Mouse (Mus musculus): ENCODE measurements around the gene Cdt1. TPM values are rescaled to one million over a fixed set of nuclear protein-coding genes. Genes with fewer than 3 reads are reported as not detected.
"Not testable (repeated sequence)": the region's sequence is repeated elsewhere in the genome, so short reads cannot be mapped to it uniquely, and the experiment has no call there.

The Cdt1 gene
- polyA plus RNA-seq, 1 experiment from 2014 or later: 34.8 TPM

- under 1% methylated on average over 34 of the region's 34 CpGs for WGBS
- Histone ChIP-seq H3K4me3 (ENCODE audit: low read depth, low read length) (peak overlapping the region; percentile 91), H3K4me1 (ENCODE audit: control insufficient read depth, insufficient read depth, low read length) (peaks cover 19% of the 10 kb centered on the region), H3K9ac (replicated peaks; ENCODE audit: low read depth, low read length) (peak overlapping the region; percentile 94), H3K9me3 (ENCODE audit: control insufficient read depth, low read depth, low read length) (no peaks in the 10 kb centered on the region), H3K27ac (ENCODE audit: low read length) (peak overlapping the region; percentile 91), H3K27me3 (ENCODE audit: control insufficient read depth, insufficient read depth, low read length) (no peaks in the 10 kb centered on the region), H3K4me2 (replicated peaks; ENCODE audit: low read depth, low read length) (peak overlapping the region; percentile 78), H3K36me3 (ENCODE audit: control insufficient read depth, insufficient read depth, low read length) (peaks cover 35% of the 10 kb centered on the region)
- peak; percentile 50; the same call in 1 of the 2 replicates for ATAC-seq (ENCODE audit: insufficient number of reproducible peaks, insufficient read depth, low FRiP score, low read depth)
Observed at GRCm38 (mm10) chr8:122568109-122568504, 292 bp downstream of the Cdt1 start.

- peak overlapping the region; percentile 91 for H3K4me3 ChIP-seq (ENCODE audit: low read depth, low read length)
- ATAC-seq (ENCODE audit: insufficient number of reproducible peaks, insufficient read depth, low FRiP score, low read depth): no peak
- H3K36me3 ChIP-seq (ENCODE audit: control insufficient read depth, insufficient read depth, low read length): peaks cover 36% of the 10 kb centered on the region
- H3K9ac ChIP-seq (replicated peaks; ENCODE audit: low read depth, low read length): peak overlapping the region; percentile 94
- H3K27me3 ChIP-seq (ENCODE audit: control insufficient read depth, insufficient read depth, low read length): no peaks in the 10 kb centered on the region
- peaks cover 19% of the 10 kb centered on the region for H3K4me1 ChIP-seq (ENCODE audit: control insufficient read depth, insufficient read depth, low read length)
- no peak overlapping the region; the same call in 1 of the 2 replicates for H3K27ac ChIP-seq (ENCODE audit: low read length)
- H3K4me2 ChIP-seq (replicated peaks; ENCODE audit: low read depth, low read length): peak overlapping the region; percentile 78
- no peaks in the 10 kb centered on the region for H3K9me3 ChIP-seq (ENCODE audit: control insufficient read depth, low read depth, low read length)
- WGBS: 7% methylated on average over 10 of the region's 10 CpGs
Observed at GRCm38 (mm10) chr8:122568881-122569309, 1.1 kb downstream of the Cdt1 start.

GRCm38 (mm10) chr8:122569329-122569728 is 1.5 kb downstream of the Cdt1 start:
- Histone ChIP-seq H3K27ac (ENCODE audit: low read length) (no peak overlapping the region), H3K4me1 (ENCODE audit: control insufficient read depth, insufficient read depth, low read length) (peaks cover 19% of the 10 kb centered on the region), H3K4me3 (ENCODE audit: low read depth, low read length) (peak overlapping the region; percentile 91), H3K4me2 (replicated peaks; ENCODE audit: low read depth, low read length) (peak overlapping the region; percentile 78), H3K36me3 (ENCODE audit: control insufficient read depth, insufficient read depth, low read length) (peaks cover 37% of the 10 kb centered on the region), H3K9me3 (ENCODE audit: control insufficient read depth, low read depth, low read length) (no peaks in the 10 kb centered on the region), H3K9ac (replicated peaks; ENCODE audit: low read depth, low read length) (peak overlapping the region; percentile 94; the same call in 1 of the 2 replicates), H3K27me3 (ENCODE audit: control insufficient read depth, insufficient read depth, low read length) (no peaks in the 10 kb centered on the region)
- 60% methylated on average over 9 of the region's 9 CpGs for WGBS
- no peak for ATAC-seq (ENCODE audit: insufficient number of reproducible peaks, insufficient read depth, low FRiP score, low read depth)

- peaks cover 40% of the 10 kb centered on the region for H3K36me3 ChIP-seq (ENCODE audit: control insufficient read depth, insufficient read depth, low read length)
- WGBS: 94% methylated on average over 16 of the region's 16 CpGs
- no peak overlapping the region for H3K27ac ChIP-seq (ENCODE audit: low read length)
- H3K4me2 ChIP-seq (replicated peaks; ENCODE audit: low read depth, low read length): peak overlapping the region; percentile 78
- H3K9ac ChIP-seq (replicated peaks; ENCODE audit: low read depth, low read length): no peak overlapping the region
- peaks cover 24% of the 10 kb centered on the region for H3K4me1 ChIP-seq (ENCODE audit: control insufficient read depth, insufficient read depth, low read length)
- no peaks in the 10 kb centered on the region for H3K27me3 ChIP-seq (ENCODE audit: control insufficient read depth, insufficient read depth, low read length)
- ATAC-seq (ENCODE audit: insufficient number of reproducible peaks, insufficient read depth, low FRiP score, low read depth): no peak
- H3K4me3 ChIP-seq (ENCODE audit: low read depth, low read length): no peak overlapping the region
- no peaks in the 10 kb centered on the region for H3K9me3 ChIP-seq (ENCODE audit: control insufficient read depth, low read depth, low read length)
Observed at GRCm38 (mm10) chr8:122569996-122570395, 2.2 kb downstream of the Cdt1 start.

- peaks cover 36% of the 10 kb centered on the region for H3K4me1 ChIP-seq (ENCODE audit: control insufficient read depth, insufficient read depth, low read length)
- no peak for ATAC-seq (ENCODE audit: insufficient number of reproducible peaks, insufficient read depth, low FRiP score, low read depth)
- H3K27ac ChIP-seq (ENCODE audit: low read length): no peak overlapping the region
- 96% methylated on average over 11 of the region's 11 CpGs for WGBS
- H3K36me3 ChIP-seq (ENCODE audit: control insufficient read depth, insufficient read depth, low read length): peaks cover 40% of the 10 kb centered on the region
- H3K9me3 ChIP-seq (ENCODE audit: control insufficient read depth, low read depth, low read length): no peaks in the 10 kb centered on the region
- H3K9ac ChIP-seq (replicated peaks; ENCODE audit: low read depth, low read length): no peak overlapping the region
- H3K4me2 ChIP-seq (replicated peaks; ENCODE audit: low read depth, low read length): no peak overlapping the region
- no peaks in the 10 kb centered on the region for H3K27me3 ChIP-seq (ENCODE audit: control insufficient read depth, insufficient read depth, low read length)
- no peak overlapping the region for H3K4me3 ChIP-seq (ENCODE audit: low read depth, low read length)
Observed at GRCm38 (mm10) chr8:122571153-122571552, 3.3 kb downstream of the Cdt1 start.

- Histone ChIP-seq H3K27ac (ENCODE audit: low read length) (no peak overlapping the region), H3K27me3 (ENCODE audit: control insufficient read depth, insufficient read depth, low read length) (no peaks in the 10 kb centered on the region), H3K4me2 (replicated peaks; ENCODE audit: low read depth, low read length) (no peak overlapping the region), H3K9ac (replicated peaks; ENCODE audit: low read depth, low read length) (no peak overlapping the region), H3K4me1 (ENCODE audit: control insufficient read depth, insufficient read depth, low read length) (peaks cover 30% of the 10 kb centered on the region), H3K4me3 (ENCODE audit: low read depth, low read length) (no peak overlapping the region), H3K36me3 (ENCODE audit: control insufficient read depth, insufficient read depth, low read length) (peaks cover 40% of the 10 kb centered on the region), H3K9me3 (ENCODE audit: control insufficient read depth, low read depth, low read length) (no peaks in the 10 kb centered on the region)
- whole genome bisulfite sequencing: 90% methylated on average over 17 of the region's 17 CpGs
- no peak for ATAC-seq (ENCODE audit: insufficient number of reproducible peaks, insufficient read depth, low FRiP score, low read depth)
Observed at GRCm38 (mm10) chr8:122571750-122572267, 4.0 kb downstream of the Cdt1 start.

GRCm38 (mm10) chr8:122572751-122573150 is 4.9 kb downstream of the Cdt1 start:
- WGBS: 81% methylated on average over 3 of the region's 3 CpGs
- no peak for ATAC-seq (ENCODE audit: insufficient number of reproducible peaks, insufficient read depth, low FRiP score, low read depth)
- Histone ChIP-seq H3K9me3 (ENCODE audit: control insufficient read depth, low read depth, low read length) (no peaks in the 10 kb centered on the region), H3K27me3 (ENCODE audit: control insufficient read depth, insufficient read depth, low read length) (no peaks in the 10 kb centered on the region), H3K27ac (ENCODE audit: low read length) (no peak overlapping the region), H3K4me1 (ENCODE audit: control insufficient read depth, insufficient read depth, low read length) (peaks cover 32% of the 10 kb centered on the region), H3K4me2 (replicated peaks; ENCODE audit: low read depth, low read length) (no peak overlapping the region), H3K9ac (replicated peaks; ENCODE audit: low read depth, low read length) (no peak overlapping the region), H3K4me3 (ENCODE audit: low read depth, low read length) (no peak overlapping the region), H3K36me3 (ENCODE audit: control insufficient read depth, insufficient read depth, low read length) (peaks cover 40% of the 10 kb centered on the region)

- not testable (repeated sequence) for H3K4me3 ChIP-seq (ENCODE audit: low read depth, low read length); H3K27me3 ChIP-seq (ENCODE audit: control insufficient read depth, insufficient read depth, low read length); H3K9ac ChIP-seq (replicated peaks; ENCODE audit: low read depth, low read length); H3K9me3 ChIP-seq (ENCODE audit: control insufficient read depth, low read depth, low read length); H3K27ac ChIP-seq (ENCODE audit: low read length); H3K4me2 ChIP-seq (replicated peaks; ENCODE audit: low read depth, low read length); ATAC-seq (ENCODE audit: insufficient number of reproducible peaks, insufficient read depth, low FRiP score, low read depth)
- peaks cover 32% of the 10 kb centered on the region for H3K4me1 ChIP-seq (ENCODE audit: control insufficient read depth, insufficient read depth, low read length)
- peaks cover 40% of the 10 kb centered on the region for H3K36me3 ChIP-seq (ENCODE audit: control insufficient read depth, insufficient read depth, low read length)
- WGBS: 40% methylated on average over 4 of the region's 4 CpGs
Observed at GRCm38 (mm10) chr8:122573176-122573575, 5.4 kb downstream of the Cdt1 start.

- WGBS: 59% methylated on average over 9 of the region's 9 CpGs
- peaks cover 40% of the 10 kb centered on the region for H3K36me3 ChIP-seq (ENCODE audit: control insufficient read depth, insufficient read depth, low read length)
- H3K27me3 ChIP-seq (ENCODE audit: control insufficient read depth, insufficient read depth, low read length): no peaks in the 10 kb centered on the region
- H3K4me2 ChIP-seq (replicated peaks; ENCODE audit: low read depth, low read length): no peak overlapping the region
- no peak overlapping the region for H3K27ac ChIP-seq (ENCODE audit: low read length)
- no peaks in the 10 kb centered on the region for H3K9me3 ChIP-seq (ENCODE audit: control insufficient read depth, low read depth, low read length)
- no peak overlapping the region for H3K4me3 ChIP-seq (ENCODE audit: low read depth, low read length)
- no peak for ATAC-seq (ENCODE audit: insufficient number of reproducible peaks, insufficient read depth, low FRiP score, low read depth)
- no peak overlapping the region for H3K9ac ChIP-seq (replicated peaks; ENCODE audit: low read depth, low read length)
- peaks cover 32% of the 10 kb centered on the region for H3K4me1 ChIP-seq (ENCODE audit: control insufficient read depth, insufficient read depth, low read length)
Observed at GRCm38 (mm10) chr8:122573577-122573976, 5.8 kb downstream of the Cdt1 start.

Measured in stomach, embryonic 14.5 days (tissue).